Mouse (Mus musculus) heart, postnatal 0 days (tissue): ENCODE measurements around the gene Atg16l2. TPM values are rescaled to one million over a fixed set of nuclear protein-coding genes. Genes with fewer than 3 reads are reported as not detected.

Experiments used
- ATAC-seq: fragments of 200-750 bp; cut with Nextera tagmentation; 2 replicates; pipeline ENCODE4 v1.8.0; 2017; ENCODE audit warnings: low read depth, moderate number of reproducible peaks, moderate library complexity; ENCODE audit not compliant: insufficient read depth
- DNase-seq: peaks from one replicate; pipeline ENCODE4 v3.0.0-alpha.2; 2016; ENCODE audit warnings: low spot score
- H3K27ac ChIP-seq: fragments of 300-500 bp; sonication (generic); 2 replicates; pipeline ENCODE4 v1.5.1; 2014; ENCODE audit warnings: low read depth, mild to moderate bottlenecking
- H3K27me3 ChIP-seq: fragments of 300-500 bp; sonication (generic); 2 replicates; pipeline ENCODE4 v1.6.1; 2014; ENCODE audit warnings: low read length, mixed read lengths; ENCODE audit not compliant: control insufficient read depth, insufficient read depth
- H3K36me3 ChIP-seq: fragments of 300-500 bp; sonication (generic); replicated peaks from 2 replicates; pipeline ENCODE4 v1.6.1; 2014; ENCODE audit warnings: low read length, mixed read lengths; ENCODE audit not compliant: control insufficient read depth, insufficient read depth
- H3K4me1 ChIP-seq: fragments of 300-500 bp; sonication (generic); 2 replicates; pipeline ENCODE4 v1.6.1; 2014; ENCODE audit warnings: antibody characterized with exemption; ENCODE audit not compliant: control insufficient read depth, insufficient read depth
- H3K4me2 ChIP-seq: fragments of 300-500 bp; sonication (generic); 2 replicates; pipeline ENCODE4 v1.6.1; 2014; ENCODE audit warnings: low read depth, mild to moderate bottlenecking, low read length, moderate library complexity
- H3K4me3 ChIP-seq: fragments of 300-500 bp; sonication (generic); 2 replicates; pipeline ENCODE4 v1.5.1; 2014; ENCODE audit warnings: low read depth, low read length
- H3K9ac ChIP-seq: fragments of 300-500 bp; sonication (generic); replicated peaks from 2 replicates; pipeline ENCODE4 v1.6.1; 2014; ENCODE audit warnings: low read depth, low read length, mixed read lengths
- H3K9me3 ChIP-seq: fragments of 300-500 bp; sonication (generic); replicated peaks from 2 replicates; pipeline ENCODE4 v1.6.1; 2016; ENCODE audit warnings: low read length; ENCODE audit not compliant: control insufficient read depth
- CTCF ChIP-seq: IDR thresholded peaks from 2 replicates; pipeline ENCODE4 v1.5.1; 2016; ENCODE audit warnings: antibody characterized with exemption, control low read depth, low read depth
- EP300 ChIP-seq: IDR thresholded peaks from 2 replicates; pipeline ENCODE4 v1.6.1; 2016; ENCODE audit warnings: antibody characterized with exemption, low read depth
- WGBS: fragments of 180-500 bp; shearing (Covaris S2); extraction: QIAGEN DNeasy Blood & Tissue Kit; methylation state at CpG from one replicate; pipeline ENCODE4 v1.1.7; 2014; 5-methylcytosine and 5-hydroxymethylcytosine counted together
- polyA plus RNA-seq: library from polyadenylated mRNA; unstranded; fragments of >200 nt; fragmentation: Nextera tagmentation; extraction: Ambion mirVana; gene quantifications from 2 replicates; pipeline ENCODE4 v1.2.1, GENCODE M21; 2015
- total RNA-seq: library from RNA; depleted of rRNA; stranded (reverse); fragments of >200 nt; gene quantifications from 2 replicates; pipeline ENCODE4 v1.2.3, GENCODE M21; 2014; ENCODE audit warnings: low replicate concordance

Atg16l2 gene
- total and polyA plus RNA-seq, 2 experiments from 2014 or later, result 15.9 to 67.1 TPM

GRCm38 (mm10) chr7:101327786-101328185, 25.7 kb upstream of the Atg16l2 start:
- TF ChIP-seq CTCF (no peak), EP300 (no peak)
- DNase-seq, result no peak
- H3K4me1 ChIP-seq, result peaks cover 5% of the 10 kb centered on the region; the same call in 1 of the 2 replicates
- H3K27me3 ChIP-seq, result 0 out of 2 replicates have a peak, but pooled peaks cover 3% of the 10 kb centered on the region
- no peak overlapping the region for H3K4me2 ChIP-seq
- 71% methylated on average over 2 of the region's 2 CpGs for WGBS
- H3K27ac ChIP-seq, result no peak overlapping the region
- H3K36me3 ChIP-seq, result no peaks in the 10 kb centered on the region; the same call in 1 of the 2 replicates
- no peaks in the 10 kb centered on the region for H3K9me3 ChIP-seq
- no peak overlapping the region for H3K4me3 ChIP-seq
- ATAC-seq, result no peak
- H3K9ac ChIP-seq, result no peak overlapping the region

- WGBS, result 70% methylated on average over 5 of the region's 5 CpGs
- no peak overlapping the region for H3K4me2 ChIP-seq
- peaks cover 8% of the 10 kb centered on the region; the same call in 1 of the 2 replicates for H3K27me3 ChIP-seq
- DNase-seq (no peak), ATAC-seq (no peak)
- H3K4me1 ChIP-seq, result peaks cover 5% of the 10 kb centered on the region; the same call in 1 of the 2 replicates
- no peaks in the 10 kb centered on the region; the same call in 1 of the 2 replicates for H3K36me3 ChIP-seq
- no peak overlapping the region for H3K9ac ChIP-seq
- no peak overlapping the region for H3K27ac ChIP-seq
- H3K4me3 ChIP-seq, result no peak overlapping the region
- H3K9me3 ChIP-seq, result no peaks in the 10 kb centered on the region
- no peak for TF ChIP-seq CTCF
- TF ChIP-seq EP300, result no peak
These were observed 25.2 kb upstream of the Atg16l2 start for GRCm38 (mm10) chr7:101327263-101327662.

GRCm38 (mm10) chr7:101326006-101326405, 24.0 kb upstream of the Atg16l2 start:
- H3K27me3 ChIP-seq, result peaks cover 17% of the 10 kb centered on the region
- no peak overlapping the region for H3K27ac ChIP-seq
- no peak for DNase-seq
- no peak for ATAC-seq
- peaks cover 10% of the 10 kb centered on the region; the same call in 1 of the 2 replicates for H3K4me1 ChIP-seq
- whole genome bisulfite sequencing, result 82% methylated on average over 5 of the region's 5 CpGs
- H3K4me3 ChIP-seq, result no peak overlapping the region
- no peaks in the 10 kb centered on the region; the same call in 1 of the 2 replicates for H3K36me3 ChIP-seq
- no peak for TF ChIP-seq CTCF
- no peak for TF ChIP-seq EP300
- H3K4me2 ChIP-seq, result no peak overlapping the region
- no peaks in the 10 kb centered on the region for H3K9me3 ChIP-seq
- no peak overlapping the region for H3K9ac ChIP-seq

- Histone ChIP-seq H3K27me3 (peaks cover 14% of the 10 kb centered on the region), H3K36me3 (no peaks in the 10 kb centered on the region), H3K4me1 (peaks cover 10% of the 10 kb centered on the region; the same call in 1 of the 2 replicates), H3K9ac (no peak overlapping the region), H3K4me3 (no peak overlapping the region), H3K27ac (no peak overlapping the region), H3K9me3 (no peaks in the 10 kb centered on the region), H3K4me2 (no peak overlapping the region)
- no peak for DNase-seq
- no peak for ATAC-seq
- no peak for TF ChIP-seq CTCF
- no peak for TF ChIP-seq EP300
- WGBS, result 76% methylated on average over 6 of the region's 6 CpGs
These were observed 22.3 kb upstream of the Atg16l2 start for GRCm38 (mm10) chr7:101324142-101324962.

- Histone ChIP-seq H3K4me2 (no peak overlapping the region), H3K4me1 (peaks cover 9% of the 10 kb centered on the region; the same call in 1 of the 2 replicates), H3K27ac (no peak overlapping the region), H3K9ac (no peak overlapping the region), H3K9me3 (no peaks in the 10 kb centered on the region), H3K36me3 (no peaks in the 10 kb centered on the region), H3K4me3 (no peak overlapping the region), H3K27me3 (peaks cover 14% of the 10 kb centered on the region)
- DNase-seq (no peak), ATAC-seq (no peak)
- WGBS, result 74% methylated on average over 4 of the region's 4 CpGs
- no peak for TF ChIP-seq EP300
- TF ChIP-seq CTCF, result no peak
These were observed 21.1 kb upstream of the Atg16l2 start for GRCm38 (mm10) chr7:101323141-101323594.
